Mouse (Mus musculus) brain, embryonic 14.5 days (tissue): Measurements from ENCODE around the gene Arhgdig. TPM values are rescaled to one million over a fixed set of nuclear protein-coding genes. Genes with fewer than 3 reads are reported as not detected.
A peak's percentile ranks its signal among the peaks of the same experiment; 100 is the strongest.

Source experiments
- DNase-seq: peaks from one replicate; pipeline ENCODE4 v3.0.0-alpha.2; 2011; ENCODE audit warnings: low read depth
- CTCF ChIP-seq: fragments of 200-500 bp; IDR thresholded peaks from 2 replicates; pipeline ENCODE4 v1.5.1; 2012; ENCODE audit warnings: inconsistent platforms, mild to moderate bottlenecking, moderate library complexity, borderline replicate concordance; ENCODE audit not compliant: insufficient read depth, insufficient read length; ENCODE audit errors: extremely low read depth
- POLR2A ChIP-seq: fragments of 200-500 bp; IDR thresholded peaks from 2 replicates; pipeline ENCODE4 v1.6.1; 2012; ENCODE audit warnings: mild to moderate bottlenecking, inconsistent platforms, borderline replicate concordance; ENCODE audit not compliant: poor library complexity, insufficient read depth, insufficient read length, severe bottlenecking; ENCODE audit errors: extremely low read depth
- polyA plus RNA-seq: library from polyadenylated mRNA; depleted of rRNA; stranded (reverse); fragments of >200 nt; gene quantifications from 2 replicates; pipeline ENCODE4 v1.2.3, GENCODE M21; 2012; rRNA removed

The Arhgdig gene
- polyA plus RNA-seq = 31.6 and 47.6 TPM in 2 replicates

GRCm38 (mm10) chr17:26207686-26208085 is at the start of gene Arhgdig:
Gene Arhgdig (minus strand): TSS chr17:26207786.
- no peak for DNase-seq
- TF ChIP-seq CTCF (no peak), POLR2A (no peak)

DNA sequence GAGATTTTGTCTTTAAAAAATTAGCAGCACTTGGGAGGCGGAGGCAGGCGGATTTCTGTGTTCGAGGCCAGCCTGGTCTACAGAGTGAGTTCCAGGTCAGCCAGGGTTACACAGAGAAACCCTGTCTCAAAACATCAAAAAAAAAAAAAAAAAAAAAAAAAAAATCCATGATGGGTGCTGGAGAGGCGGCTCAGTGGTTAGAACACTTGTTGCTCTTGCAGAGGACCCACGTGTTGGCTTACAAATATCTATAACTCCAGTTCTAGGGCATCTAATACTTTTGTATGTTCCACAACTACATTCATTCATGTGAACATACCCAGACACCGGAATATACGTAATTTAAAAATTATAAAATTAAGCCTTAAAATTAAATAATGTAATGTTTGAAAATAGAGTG is 47.7 kb upstream of the Arhgdig start:
- DNase-seq = no peak
- TF ChIP-seq POLR2A (no peak), CTCF (no peak)

- no peak for TF ChIP-seq CTCF
- no peak for TF ChIP-seq POLR2A
Measured at GRCm38 (mm10) chr17:26253399-26253798, 45.8 kb upstream of the Arhgdig start.

DNA sequence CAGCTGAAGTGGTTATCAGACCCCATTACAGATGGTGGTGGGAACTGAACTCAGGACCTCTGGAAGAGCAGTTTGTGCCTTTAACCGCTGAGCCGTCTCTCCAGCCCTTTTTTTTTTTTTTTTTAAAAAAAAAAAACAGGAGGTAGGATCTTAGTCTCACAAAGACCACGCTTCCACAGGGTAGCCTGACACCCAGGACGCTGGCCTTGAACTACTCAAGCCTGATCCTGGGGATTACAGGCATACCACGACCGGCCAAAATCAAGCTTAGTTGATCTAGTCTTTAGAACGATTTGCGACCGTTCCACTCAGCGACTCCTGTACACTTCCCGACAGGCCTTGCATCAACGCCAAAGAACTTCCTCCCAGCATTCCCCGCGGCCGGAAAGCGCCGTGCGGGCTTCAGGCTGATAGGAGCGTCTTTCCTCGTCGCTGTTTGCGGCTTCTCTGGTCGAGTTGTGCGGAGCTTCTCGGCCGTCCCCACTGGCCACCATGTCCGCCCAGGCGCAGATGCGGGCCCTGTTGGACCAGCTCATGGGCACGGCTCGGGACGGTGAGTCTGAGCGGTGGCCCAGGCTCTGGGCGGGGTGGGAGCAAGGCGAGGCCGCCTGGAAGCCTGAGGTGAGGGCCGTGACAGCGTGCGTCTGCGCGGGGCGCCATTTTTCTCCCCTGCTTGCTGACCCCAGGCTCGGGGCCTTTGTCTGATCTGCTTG is 45.1 kb upstream of the Arhgdig start, which contains the start of gene Luc7l:
Gene Luc7l, plus strand, starts transcription at position 358 of the 713 bp plus-strand sequence.
- TF ChIP-seq POLR2A = peak; percentile 82; the same call in 1 of the 2 replicates
- TF ChIP-seq CTCF = no peak
- peak; percentile 98 for DNase-seq

More at GRCm38 (mm10) chr17:26253399-26253798, 45.8 kb upstream of the Arhgdig start:
- DNase-seq = no peak

GRCm38 (mm10) chr17:26251886-26252538 is 44.4 kb upstream of the Arhgdig start:
- TF ChIP-seq CTCF (no peak), POLR2A (no peak)

GRCm38 (mm10) chr17:26244101-26244841 is 36.7 kb upstream of the Arhgdig start, which contains the start of gene Fam234a:
Gene Fam234a (minus strand): TSS chr17:26244242.
- peak; percentile 98 for DNase-seq
- TF ChIP-seq POLR2A = peak; percentile 76
- no peak for TF ChIP-seq CTCF

More at GRCm38 (mm10) chr17:26251886-26252538, 44.4 kb upstream of the Arhgdig start:
- no peak for DNase-seq

DNA sequence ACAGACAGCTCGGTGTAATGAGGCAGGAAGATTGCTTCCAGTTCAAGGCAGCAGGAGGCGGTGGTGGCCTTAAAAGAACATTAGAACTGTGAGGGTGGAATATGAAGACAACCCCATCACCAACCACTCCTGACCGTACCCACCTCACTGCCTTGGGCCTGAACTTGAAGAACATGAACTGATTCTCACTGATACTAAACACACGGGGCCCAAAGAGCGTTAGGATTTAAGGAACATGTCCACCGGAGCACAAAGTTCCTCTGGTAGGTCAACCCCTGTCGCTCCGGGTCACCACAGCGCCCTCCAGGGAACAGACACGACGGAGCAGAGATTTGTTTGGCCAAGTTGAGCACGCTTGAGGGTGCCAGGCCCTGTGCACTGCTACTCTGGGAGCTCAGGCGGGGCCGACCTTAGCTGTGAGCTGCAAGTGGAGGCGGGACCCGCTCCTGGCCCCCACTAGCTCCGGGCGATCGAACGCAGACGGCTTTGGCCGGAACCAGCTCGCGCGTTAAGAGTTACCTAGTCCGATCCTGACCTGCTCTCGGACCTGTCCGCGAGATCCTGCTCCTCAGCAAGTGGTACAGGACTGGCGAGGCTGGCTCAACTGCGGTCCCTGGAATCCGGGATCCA is 36.0 kb upstream of the Arhgdig start:
- TF ChIP-seq POLR2A (no peak), CTCF (peak; percentile 23; the same call in 1 of the 2 replicates)

DNA sequence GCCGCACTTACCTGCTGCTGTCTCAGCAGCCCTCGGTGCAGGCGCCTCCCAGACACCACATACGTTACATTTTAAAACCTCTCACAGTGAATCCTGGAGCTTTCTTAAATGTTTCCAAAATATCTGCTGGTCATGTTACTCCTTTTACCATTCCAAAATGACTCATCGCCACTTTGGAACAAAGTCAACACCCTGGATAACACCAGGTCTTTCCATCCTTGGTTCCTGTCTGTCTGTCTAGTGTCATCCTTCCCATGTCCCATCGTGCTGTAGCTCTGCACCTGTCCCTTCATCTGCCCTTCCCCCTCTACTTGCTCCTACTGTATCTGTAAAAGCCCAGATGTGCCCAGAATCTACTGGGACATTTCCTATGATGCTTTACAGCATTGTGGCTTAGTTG is 33.4 kb upstream of the Arhgdig start:
- TF ChIP-seq POLR2A (no peak), CTCF (no peak)
- DNase-seq = no peak

More for the DNA sequence above, 36.0 kb upstream of the Arhgdig start:
- DNase-seq = peak; percentile 65

DNA sequence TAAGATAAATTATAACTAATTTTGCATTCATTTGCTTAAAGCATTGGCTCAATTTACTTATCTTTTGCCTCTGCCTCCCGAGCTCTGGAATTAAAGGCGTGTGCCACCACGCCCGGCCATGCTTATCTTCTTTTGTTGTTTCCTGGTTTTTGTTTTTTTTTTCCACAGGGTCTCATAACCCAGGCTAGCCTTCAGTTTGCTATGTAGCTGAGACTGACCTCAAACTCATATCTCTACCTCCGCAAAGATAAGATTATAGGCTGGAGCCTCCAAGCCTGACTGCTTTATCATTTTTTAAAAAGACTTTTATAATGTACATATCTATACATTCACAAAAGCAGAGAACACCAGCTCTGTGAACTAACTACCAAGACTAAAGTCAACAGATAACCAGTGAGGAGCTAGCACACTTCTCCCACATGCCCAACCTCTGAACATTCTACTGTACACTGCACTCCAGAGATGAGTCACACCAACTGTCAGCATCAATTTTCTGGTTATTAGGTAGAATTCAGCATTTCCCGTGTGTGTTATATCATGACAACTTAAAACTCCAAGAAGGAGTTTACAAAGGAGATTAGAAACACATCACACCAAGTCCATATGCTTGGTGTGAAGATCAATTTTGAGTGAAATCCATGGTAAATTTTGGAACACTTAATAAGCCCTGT is 32.7 kb upstream of the Arhgdig start:
- TF ChIP-seq CTCF (no peak), POLR2A (no peak)
- DNase-seq = no peak

GRCm38 (mm10) chr17:26239551-26239950 is 32.0 kb upstream of the Arhgdig start:
- no peak for DNase-seq
- TF ChIP-seq CTCF = no peak
- no peak for TF ChIP-seq POLR2A

DNA sequence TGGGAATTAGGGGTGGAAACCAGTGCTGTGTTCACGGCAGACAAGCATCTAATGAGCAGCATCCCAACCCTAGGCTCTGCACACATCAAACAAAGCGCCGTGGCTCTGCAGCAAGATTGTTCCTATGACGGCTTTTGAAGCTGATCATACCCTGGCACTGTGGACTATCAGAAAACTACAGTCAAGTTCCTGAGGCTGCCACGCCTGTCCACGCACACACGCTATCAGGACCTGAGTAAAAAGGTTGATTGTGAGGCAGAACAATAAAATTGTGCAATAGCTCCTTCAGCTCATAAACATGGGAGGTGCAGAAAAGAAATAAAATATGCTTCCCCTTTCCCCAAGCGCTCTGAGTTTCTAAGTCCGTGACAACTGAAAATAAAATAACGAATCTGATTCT is 30.1 kb upstream of the Arhgdig start:
- no peak for DNase-seq
- TF ChIP-seq CTCF (no peak), POLR2A (no peak)
